Mouse (Mus musculus) embryonic facial prominence, embryonic 11.5 days (tissue): Measurements from ENCODE around the gene Dtd2. TPM values are rescaled to one million over a fixed set of nuclear protein-coding genes. Genes with fewer than 3 reads are reported as not detected.

ENCODE experiments used
- ATAC-seq: fragments of 200-750 bp; cut with Nextera tagmentation; replicated peaks from 2 replicates; pipeline ENCODE4 v1.8.0; 2017; ENCODE audit warnings: low read depth; ENCODE audit not compliant: insufficient number of reproducible peaks, low FRiP score, low TSS enrichment
- DNase-seq: peaks from one replicate; pipeline ENCODE4 v3.0.0-alpha.2; 2015; ENCODE audit warnings: low spot score
- H3K27ac ChIP-seq: fragments of 300-500 bp; sonication (generic); replicated peaks from 2 replicates; pipeline ENCODE4 v1.5.1; 2014; ENCODE audit warnings: mild to moderate bottlenecking, low read depth, low read length, control low read depth
- H3K27me3 ChIP-seq: fragments of 300-500 bp; sonication (generic); 2 replicates; pipeline ENCODE4 v1.6.1; 2014; ENCODE audit warnings: mild to moderate bottlenecking, low read length, moderate library complexity, mixed read lengths; ENCODE audit not compliant: control insufficient read depth, insufficient read depth
- H3K36me3 ChIP-seq: fragments of 300-500 bp; sonication (generic); replicated peaks from 2 replicates; pipeline ENCODE4 v1.6.1; 2014; ENCODE audit warnings: low read depth, mild to moderate bottlenecking, low read length, moderate library complexity, mixed read lengths; ENCODE audit not compliant: control insufficient read depth, insufficient read depth
- H3K4me1 ChIP-seq: fragments of 300-500 bp; sonication (generic); 2 replicates; pipeline ENCODE4 v1.6.1; 2014; ENCODE audit warnings: low read length, mixed read lengths; ENCODE audit not compliant: control insufficient read depth, insufficient read depth
- H3K4me2 ChIP-seq: fragments of 300-500 bp; sonication (generic); 2 replicates; pipeline ENCODE4 v1.6.1; 2014; ENCODE audit warnings: low read depth, mild to moderate bottlenecking, control low read depth, low read length, moderate library complexity
- H3K4me3 ChIP-seq: fragments of 300-500 bp; sonication (generic); 2 replicates; pipeline ENCODE4 v1.5.1; 2014; ENCODE audit warnings: low read depth, low read length, control low read depth
- H3K9ac ChIP-seq: fragments of 300-500 bp; sonication (generic); replicated peaks from 2 replicates; pipeline ENCODE4 v1.6.1; 2014; ENCODE audit warnings: mild to moderate bottlenecking, control low read depth, low read length
- H3K9me3 ChIP-seq: fragments of 300-500 bp; sonication (generic); replicated peaks from 2 replicates; pipeline ENCODE4 v1.6.1; 2016; ENCODE audit warnings: mild to moderate bottlenecking, low read length, inconsistent platforms, mixed read lengths; ENCODE audit not compliant: control insufficient read depth
- WGBS: fragments of 180-500 bp; shearing (Covaris S2); extraction: QIAGEN DNeasy Blood & Tissue Kit; methylation state at CpG from one replicate; pipeline ENCODE4 v1.1.7; 2014; 5-methylcytosine and 5-hydroxymethylcytosine counted together
- polyA plus RNA-seq: library from polyadenylated mRNA; unstranded; fragments of >200 nt; fragmentation: Nextera tagmentation; extraction: Ambion mirVana; gene quantifications from 2 replicates; pipeline ENCODE4 v1.2.1, GENCODE M21; 2014

Dtd2 gene
- polyA plus RNA-seq: 22.3 and 23.0 TPM in 2 replicates

DNA sequence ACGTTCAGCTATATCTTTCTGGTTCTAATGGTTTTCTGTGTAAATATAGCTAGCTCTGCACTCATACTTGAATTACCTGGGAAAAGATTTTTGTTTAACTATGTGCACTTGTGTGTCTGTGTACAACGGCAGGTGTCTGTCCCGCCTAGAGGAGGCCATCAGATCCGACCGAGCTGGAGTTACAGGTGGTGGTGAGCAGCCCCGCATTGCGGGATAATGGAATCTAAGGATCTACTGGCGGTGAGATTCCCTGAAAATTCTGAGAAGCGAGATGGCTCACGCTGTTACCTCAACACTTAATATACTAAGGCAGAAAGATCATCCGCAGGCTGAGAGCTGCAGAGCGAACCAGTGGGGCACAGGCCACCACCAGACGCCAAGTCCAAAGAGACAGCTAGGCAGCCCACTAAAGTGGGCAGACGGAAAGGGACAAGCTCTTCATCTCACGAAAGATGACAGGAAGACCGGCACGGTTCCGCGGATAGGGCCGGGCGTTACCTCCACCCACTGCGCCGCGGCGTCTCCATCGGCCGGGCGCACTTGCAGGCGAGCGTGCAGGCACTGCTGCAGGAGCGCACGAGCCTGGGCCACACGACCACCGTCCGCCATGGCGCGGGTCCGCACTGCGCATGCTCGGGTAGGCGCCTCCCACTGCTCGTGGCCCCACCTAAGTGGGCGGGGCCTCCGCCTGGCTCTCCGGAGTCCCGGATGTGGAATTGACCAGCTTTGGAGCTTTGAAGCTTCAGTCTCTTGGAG lies at the start of gene Dtd2:
Dtd2 (minus strand) TSS at position 625 of the 756 bp plus-strand sequence.
- Histone ChIP-seq H3K4me2 (peak within 1 kb of the TSS; percentile 56), H3K27ac (no peak within 1 kb of the TSS), H3K9me3 (no peaks in the 10 kb centered on the region), H3K4me3 (peak within 1 kb of the TSS; percentile 65), H3K36me3 (no peaks in the 10 kb centered on the region), H3K9ac (peak within 1 kb of the TSS; percentile 82), H3K4me1 (no peaks in the 10 kb centered on the region), H3K27me3 (no peaks in the 10 kb centered on the region)
- peak; percentile 95 for DNase-seq
- peak; percentile 91 for ATAC-seq
- 2% methylated on average over 46 of the region's 46 CpGs for WGBS

DNA sequence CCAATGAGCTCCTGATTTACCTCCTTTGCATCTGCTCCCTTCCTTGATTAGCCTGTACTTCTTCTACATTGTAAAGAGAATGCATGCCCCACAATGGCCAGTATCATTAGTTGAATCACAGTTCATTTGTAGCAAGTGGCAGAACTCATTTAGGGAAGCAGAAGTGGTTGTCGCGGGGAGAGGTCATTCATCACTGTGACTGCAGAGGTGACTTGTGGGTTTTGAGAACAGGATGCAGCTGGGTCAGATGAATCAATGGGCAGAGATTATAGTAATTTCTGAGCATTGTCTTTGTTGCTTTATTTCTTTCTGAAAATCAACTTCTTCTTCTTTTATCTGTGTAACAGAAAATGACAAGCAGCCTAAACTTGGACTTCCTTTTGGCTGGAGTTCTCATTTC lies 43.0 kb upstream of the Dtd2 start:
- ATAC-seq (no peak), DNase-seq (no peak)
- Histone ChIP-seq H3K4me1 (no peaks in the 10 kb centered on the region), H3K9me3 (no peaks in the 10 kb centered on the region), H3K27me3 (no peaks in the 10 kb centered on the region), H3K4me3 (no peak overlapping the region), H3K36me3 (no peaks in the 10 kb centered on the region), H3K9ac (no peak overlapping the region), H3K27ac (no peak overlapping the region), H3K4me2 (no peak overlapping the region)
- 73% methylated on average over 2 of the region's 2 CpGs for WGBS

DNA sequence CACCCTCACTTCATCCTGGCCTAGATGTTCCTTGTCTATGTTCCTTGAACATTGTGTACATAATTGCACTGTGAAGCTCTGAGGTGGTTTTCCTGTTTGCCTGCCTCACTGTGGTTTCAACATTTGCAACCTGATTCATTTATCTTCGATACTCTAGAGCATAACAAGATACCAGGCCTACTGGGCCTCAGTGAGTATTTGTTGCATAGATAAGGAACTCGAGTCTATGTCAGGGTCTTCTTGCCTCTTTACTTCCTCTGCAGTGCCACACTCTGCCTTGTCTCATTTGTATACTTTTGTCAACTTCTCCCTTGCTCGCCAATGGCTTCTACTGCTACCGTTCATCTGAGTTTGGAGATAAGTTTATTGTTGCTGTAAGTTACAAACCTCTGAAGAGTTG lies 40.1 kb upstream of the Dtd2 start:
- H3K4me2 ChIP-seq: no peak overlapping the region
- DNase-seq: no peak
- H3K9me3 ChIP-seq: no peaks in the 10 kb centered on the region
- H3K4me1 ChIP-seq: no peaks in the 10 kb centered on the region
- no peak overlapping the region for H3K27ac ChIP-seq
- H3K9ac ChIP-seq: no peak overlapping the region
- 80% methylated on average over 4 of the region's 4 CpGs for WGBS
- no peaks in the 10 kb centered on the region for H3K36me3 ChIP-seq
- H3K4me3 ChIP-seq: no peak overlapping the region
- no peak for ATAC-seq
- no peaks in the 10 kb centered on the region for H3K27me3 ChIP-seq

DNA sequence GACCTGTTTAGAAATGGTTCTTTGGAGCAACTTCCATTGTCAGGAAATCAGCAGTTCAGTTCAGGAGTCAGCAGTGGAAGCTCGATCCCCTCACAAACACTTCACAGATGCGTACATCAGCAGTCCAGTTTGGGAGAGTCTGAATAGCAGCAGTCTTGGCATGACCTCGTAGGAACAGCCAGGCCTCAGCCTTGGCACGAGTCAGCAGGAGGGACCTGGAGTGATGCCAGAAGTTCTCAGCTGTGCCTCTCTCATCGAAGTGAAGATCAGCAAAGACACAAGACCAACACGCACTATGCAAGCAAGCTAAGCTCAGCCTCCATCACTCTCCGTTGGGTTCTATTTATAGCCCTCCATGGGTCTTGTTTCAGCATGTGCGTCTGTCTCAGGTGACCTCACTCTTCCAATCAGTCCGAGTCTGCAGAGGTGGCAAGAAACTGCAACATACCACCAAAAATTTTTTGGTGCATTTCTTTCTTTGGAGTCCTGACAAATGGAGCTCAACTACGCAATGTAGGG lies 36.6 kb upstream of the Dtd2 start:
- H3K36me3 ChIP-seq: no peaks in the 10 kb centered on the region
- H3K4me1 ChIP-seq: no peaks in the 10 kb centered on the region
- H3K4me3 ChIP-seq: no peak overlapping the region

DNA sequence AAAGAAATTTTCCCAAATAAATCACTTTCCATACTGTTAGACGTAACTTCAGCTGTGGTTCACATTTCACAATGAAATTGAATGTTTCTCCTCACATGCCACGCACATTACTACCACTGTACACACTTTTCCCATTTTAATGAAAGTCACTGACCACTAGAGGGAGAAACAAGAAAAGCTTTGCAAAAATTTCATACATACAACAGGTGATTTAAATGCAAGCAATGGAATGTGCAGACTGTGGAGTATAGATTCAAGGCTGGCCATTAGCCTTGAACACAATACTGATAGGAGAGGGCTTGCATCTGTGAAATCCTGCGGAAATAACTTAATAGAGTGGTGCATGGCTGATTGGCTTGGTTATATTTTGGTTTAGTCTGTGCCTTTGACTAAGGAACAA lies 32.1 kb upstream of the Dtd2 start:
- ATAC-seq (no peak), DNase-seq (peak; percentile 66)
- H3K4me2 ChIP-seq: no peak overlapping the region
- no peak overlapping the region for H3K4me3 ChIP-seq
- no peak overlapping the region for H3K9ac ChIP-seq
- no peaks in the 10 kb centered on the region for H3K4me1 ChIP-seq
- no peaks in the 10 kb centered on the region for H3K9me3 ChIP-seq
- WGBS: 65% methylated on average over 3 of the region's 3 CpGs
- H3K27ac ChIP-seq: no peak overlapping the region
- no peaks in the 10 kb centered on the region for H3K27me3 ChIP-seq
- no peaks in the 10 kb centered on the region for H3K36me3 ChIP-seq

More for the DNA sequence above, 36.6 kb upstream of the Dtd2 start:
- ATAC-seq: no peak
- H3K9ac ChIP-seq: no peak overlapping the region
- WGBS: 81% methylated on average over 10 of the region's 10 CpGs
- H3K27ac ChIP-seq: no peak overlapping the region
- no peak for DNase-seq
- no peaks in the 10 kb centered on the region for H3K27me3 ChIP-seq
- H3K9me3 ChIP-seq: no peaks in the 10 kb centered on the region
- H3K4me2 ChIP-seq: no peak overlapping the region

DNA sequence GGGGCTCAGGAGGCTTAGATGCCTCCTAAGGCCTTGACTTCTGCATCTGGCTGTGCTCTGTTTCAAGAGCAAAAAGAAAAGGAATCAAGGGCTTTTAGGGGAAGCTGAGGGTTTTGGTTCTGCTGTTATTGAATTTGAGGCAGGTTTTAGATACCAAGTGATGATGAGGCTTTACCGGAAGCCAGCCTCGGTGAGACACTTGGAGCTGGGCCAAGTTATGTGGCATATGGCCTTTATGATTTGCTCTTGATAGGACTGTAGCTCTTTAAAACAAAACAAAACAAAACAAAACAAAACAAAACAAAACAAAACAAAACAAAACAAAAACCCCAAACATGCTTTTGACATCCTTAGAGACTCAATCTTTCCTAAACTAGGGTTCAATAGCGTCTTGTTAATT lies 28.7 kb upstream of the Dtd2 start:
- Histone ChIP-seq H3K36me3 (no peaks in the 10 kb centered on the region), H3K27me3 (no peaks in the 10 kb centered on the region), H3K4me3 (no peak overlapping the region), H3K27ac (no peak overlapping the region), H3K9ac (no peak overlapping the region), H3K9me3 (no peaks in the 10 kb centered on the region), H3K4me2 (no peak overlapping the region), H3K4me1 (no peaks in the 10 kb centered on the region)
- WGBS: 95% methylated on average over 3 of the region's 3 CpGs
- DNase-seq (no peak), ATAC-seq (no peak)

DNA sequence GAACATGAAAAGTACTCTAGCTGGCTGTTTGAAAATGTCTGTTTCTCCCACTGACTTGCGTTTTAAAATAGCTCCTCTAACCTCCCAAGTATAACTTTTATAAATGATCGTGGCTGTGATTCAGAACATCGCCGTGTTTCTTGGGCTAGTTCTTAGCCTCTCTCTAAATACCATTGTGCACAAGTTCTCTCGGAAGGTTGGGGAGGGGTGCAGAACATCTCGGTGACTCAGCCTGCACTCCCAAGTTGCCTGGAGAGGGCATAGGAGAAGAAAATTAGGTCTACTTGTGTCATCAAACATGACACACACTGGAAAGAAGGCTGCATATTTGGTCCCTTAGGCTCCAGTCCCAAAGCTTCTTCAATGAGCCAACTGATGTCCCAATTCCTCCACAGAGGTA lies 26.0 kb upstream of the Dtd2 start:
- Histone ChIP-seq H3K4me1 (no peaks in the 10 kb centered on the region), H3K27ac (no peak overlapping the region), H3K9ac (no peak overlapping the region), H3K36me3 (no peaks in the 10 kb centered on the region), H3K4me2 (no peak overlapping the region), H3K4me3 (no peak overlapping the region), H3K9me3 (no peaks in the 10 kb centered on the region), H3K27me3 (no peaks in the 10 kb centered on the region)
- no peak for DNase-seq
- WGBS: 90% methylated on average over 6 of the region's 6 CpGs
- ATAC-seq: no peak

DNA sequence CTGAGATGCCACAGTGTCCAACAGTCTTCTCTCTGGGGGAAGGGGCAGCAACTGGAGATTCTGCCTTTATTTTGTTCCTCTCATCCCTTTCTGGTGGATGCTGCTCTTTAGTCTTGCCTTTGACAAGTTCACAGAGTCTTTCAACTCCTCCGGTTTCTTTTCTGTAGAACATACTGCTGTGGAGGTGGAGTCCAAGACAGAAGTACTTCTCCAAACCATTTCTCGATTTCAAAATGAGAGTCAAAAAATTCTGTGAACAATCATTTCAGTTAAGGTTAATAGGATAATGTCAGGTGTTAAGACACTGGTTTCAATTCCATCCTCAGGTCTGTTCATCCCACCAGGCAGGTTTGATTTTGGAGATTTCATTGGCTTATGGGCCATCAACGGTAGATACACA lies 21.7 kb upstream of the Dtd2 start, which contains the start of gene Gpr33:
Gpr33 (minus strand) TSS at position 101 of the 400 bp plus-strand sequence.
- DNase-seq: no peak
- H3K36me3 ChIP-seq: no peaks in the 10 kb centered on the region
- H3K27ac ChIP-seq: no peak within 1 kb of the TSS
- no peak within 1 kb of the TSS for H3K9ac ChIP-seq
- no peak for ATAC-seq
- H3K4me1 ChIP-seq: no peaks in the 10 kb centered on the region
- H3K27me3 ChIP-seq: no peaks in the 10 kb centered on the region
- WGBS: 93% methylated on average over 3 of the region's 3 CpGs
- no peak within 1 kb of the TSS for H3K4me3 ChIP-seq
- no peaks in the 10 kb centered on the region for H3K9me3 ChIP-seq
- H3K4me2 ChIP-seq: no peak within 1 kb of the TSS
